Mouse (Mus musculus) spleen, postnatal 4 days (tissue): ENCODE results near the gene Bex4.
"Not testable (repeated sequence)": the region's sequence is repeated elsewhere in the genome, so short reads cannot be mapped to it uniquely, and the experiment has no call there.

Experiments
- DNase-seq, 2 experiments: peaks; one replicate each; pipeline ENCODE4 v3.0.0; 2022; ENCODE audit warnings: low spot score in 2 of 2

Bex4 gene

GRCm38 (mm10) chrX:136138827-136139639, at the start of gene Bex4:
TSS of gene Bex4 (plus strand) at chrX:136138996.
- not testable (repeated sequence) for DNase-seq

- DNase-seq: no peak
These were observed 46.1 kb upstream of the Bex4 start for GRCm38 (mm10) chrX:136092497-136093279.

- no peak for DNase-seq
These were observed 44.4 kb upstream of the Bex4 start for GRCm38 (mm10) chrX:136094421-136094820.

DNA sequence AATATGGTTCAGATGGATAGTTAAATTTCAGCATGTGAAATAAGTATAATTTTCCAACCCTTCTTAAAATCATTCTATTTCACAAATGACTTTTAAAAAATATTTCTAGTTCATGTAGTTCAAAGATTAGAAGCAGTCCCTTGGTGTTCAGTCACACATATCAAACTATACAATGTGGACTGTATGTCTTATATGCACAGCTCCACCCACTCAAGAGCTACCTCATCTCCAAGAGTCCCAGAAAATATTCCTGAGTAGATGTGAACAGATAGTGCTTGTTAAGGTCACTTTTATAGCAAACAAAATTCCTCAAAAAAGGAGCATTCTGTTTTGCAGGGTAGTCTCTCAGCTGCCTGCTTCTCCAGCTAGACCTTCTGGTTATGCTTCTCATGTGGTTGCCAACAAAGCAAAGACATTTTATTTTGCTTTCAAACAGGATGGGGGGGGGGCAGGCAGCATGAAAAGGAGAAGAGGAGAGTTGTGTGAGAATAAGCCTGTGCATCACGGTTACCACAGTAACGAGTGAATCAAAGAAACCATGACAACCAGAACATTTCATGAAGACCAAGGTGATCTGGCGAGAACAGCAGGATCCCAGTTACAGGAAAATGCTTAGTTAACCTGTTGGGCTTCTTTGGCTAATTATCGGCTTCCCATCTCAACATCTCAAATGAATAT, 34.6 kb upstream of the Bex4 start:
- DNase-seq: no peak

- no peak for DNase-seq
These were observed 34.1 kb upstream of the Bex4 start for GRCm38 (mm10) chrX:136104724-136105088.

GRCm38 (mm10) chrX:136107942-136108341, 30.9 kb upstream of the Bex4 start:
- no peak for DNase-seq

- no peak for DNase-seq
These were observed 23.8 kb upstream of the Bex4 start for GRCm38 (mm10) chrX:136115015-136115414.

DNA sequence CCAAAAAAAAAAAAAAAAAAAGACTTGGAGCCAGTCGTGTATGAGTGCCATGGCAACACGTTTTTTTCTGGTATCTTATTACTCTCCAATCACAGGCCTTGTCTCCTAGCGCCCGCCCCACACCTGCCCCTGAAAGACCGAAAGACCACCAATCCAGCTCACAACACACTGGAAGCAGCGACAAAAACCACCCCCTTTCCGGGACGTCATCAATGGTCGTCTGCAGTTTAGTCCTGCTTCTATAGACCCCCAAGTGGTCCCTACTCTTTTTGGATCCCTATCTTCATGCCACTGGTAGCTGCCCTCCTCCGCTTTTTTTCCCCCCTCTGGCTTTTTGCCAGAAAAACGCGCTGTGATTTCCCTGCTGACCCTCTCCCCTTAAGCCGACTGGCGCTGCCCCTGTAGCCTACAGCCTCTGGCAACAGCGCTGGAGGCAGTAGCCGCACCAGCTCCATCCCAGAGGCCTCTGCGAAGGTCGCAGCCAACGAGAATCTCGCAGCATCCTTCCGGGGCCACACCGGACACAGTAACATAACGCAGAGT, 23.3 kb upstream of the Bex4 start:
- DNase-seq: no peak

- peak in 1 of 2 experiments; percentile 23 for DNase-seq
These were observed 11.6 kb upstream of the Bex4 start for GRCm38 (mm10) chrX:136127038-136127743.

GRCm38 (mm10) chrX:136127744-136128064, 11.1 kb upstream of the Bex4 start:
- peak; percentile 59 to 75 for DNase-seq

GRCm38 (mm10) chrX:136135559-136135958, 3.2 kb upstream of the Bex4 start:
- DNase-seq: no peak

DNA sequence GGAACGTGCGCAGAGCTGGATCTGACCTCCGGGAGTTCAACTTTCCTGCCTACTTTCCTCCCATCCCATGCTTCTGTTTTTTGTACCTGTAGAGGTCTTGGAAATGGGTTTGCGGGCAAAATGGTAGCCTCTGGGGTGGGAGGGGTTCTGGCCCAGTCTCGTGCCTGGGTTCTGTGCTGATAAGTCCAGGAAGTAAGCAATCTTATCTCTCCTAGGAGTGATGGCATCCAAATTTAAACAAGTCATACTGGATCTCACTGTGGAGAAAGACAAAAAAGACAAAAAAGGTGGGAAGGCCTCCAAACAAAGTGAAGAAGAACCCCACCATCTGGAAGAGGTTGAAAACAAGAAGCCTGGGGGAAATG, 826 bp downstream of the Bex4 start:
- not testable (repeated sequence) for DNase-seq

DNA sequence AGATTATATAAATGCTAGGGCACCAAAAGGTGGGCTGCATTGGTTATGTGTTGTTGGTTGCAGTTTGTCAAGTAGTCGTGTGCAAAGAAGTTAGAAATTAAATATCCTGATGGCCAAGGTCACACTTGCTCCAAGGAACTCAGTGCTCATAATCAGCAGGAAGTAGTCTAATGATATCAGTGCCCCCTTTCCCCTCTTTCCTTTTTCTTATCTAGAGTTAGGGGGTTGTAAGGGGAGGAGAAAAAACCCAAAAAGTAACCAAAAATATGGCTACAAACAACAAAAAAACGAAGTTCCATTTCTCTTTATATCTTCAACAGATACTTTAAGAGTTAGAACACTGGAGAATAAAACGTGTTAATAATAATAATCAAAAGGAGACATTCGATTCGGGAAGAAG, 2.6 kb downstream of the Bex4 start:
- no peak for DNase-seq

- DNase-seq: no peak
These were observed 4.9 kb downstream of the Bex4 start for GRCm38 (mm10) chrX:136143711-136144110.

DNA sequence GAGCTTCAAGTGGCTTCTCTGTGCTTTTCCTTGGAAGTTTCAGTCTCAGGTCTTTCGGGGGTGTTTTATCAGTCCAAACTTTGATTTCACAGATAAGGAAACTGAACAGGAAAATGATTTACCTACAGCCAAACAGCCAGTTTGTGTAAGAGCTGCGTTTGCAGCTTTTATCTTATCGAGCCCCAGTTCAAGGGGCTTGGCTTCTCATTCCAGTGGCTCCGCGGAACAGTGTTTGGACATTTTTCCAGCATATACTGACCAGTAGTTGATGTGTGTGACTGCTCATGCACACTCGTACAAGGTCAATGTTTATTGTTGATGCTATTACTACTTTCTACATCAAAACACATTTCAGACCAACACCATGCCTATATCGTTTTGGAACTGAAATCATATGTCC, 5.4 kb downstream of the Bex4 start:
- DNase-seq: no peak

- DNase-seq: no peak
These were observed 31.8 kb downstream of the Bex4 start for GRCm38 (mm10) chrX:136170625-136171024.

GRCm38 (mm10) chrX:136171189-136172117, 32.7 kb downstream of the Bex4 start:
- DNase-seq: peak in 1 of 2 experiments; percentile 18

- peak; percentile 53 to 69 for DNase-seq
These were observed 33.3 kb downstream of the Bex4 start, which contains the start of gene Tceal8 for GRCm38 (mm10) chrX:136172118-136172551. TSS of gene Tceal8 (minus strand) at chrX:136172342.

DNA sequence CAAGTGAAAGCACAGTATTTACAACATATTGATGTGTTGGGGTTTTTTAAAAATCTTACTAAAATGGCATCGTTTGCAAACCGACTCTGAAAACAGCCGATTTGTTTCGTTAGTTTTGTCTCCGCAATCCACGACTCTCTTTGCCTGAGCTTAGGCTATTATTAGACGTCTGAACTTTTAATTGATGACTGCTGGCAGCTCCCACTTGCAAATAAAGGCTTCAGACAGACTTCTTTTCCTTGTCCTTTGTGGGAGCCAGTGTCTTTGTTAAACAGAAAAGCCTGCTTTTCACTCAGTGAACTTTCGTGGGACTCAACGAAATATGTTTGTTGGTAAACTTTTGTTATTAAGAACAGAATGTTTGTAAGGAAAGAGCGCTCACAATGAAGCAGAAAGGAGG, 34.0 kb downstream of the Bex4 start:
- no peak for DNase-seq

- DNase-seq: no peak
These were observed 42.2 kb downstream of the Bex4 start for GRCm38 (mm10) chrX:136180897-136181553.
